Comparison of ENCODE assay signal across 8 mouse cellular contexts in genomic region chr2:77945596-77946485, GRCm38 (mm10). TPM values are rescaled to one million over a fixed set of nuclear protein-coding genes. Genes with fewer than 3 reads are reported as not detected.
DNase-seq lines count a peak whose midpoint lies in the region; ATAC-seq and TF ChIP-seq lines count a peak whose summit lies in the region.

Cwc22 (minus strand) TSS chr2:77946375.

- H3K27ac ChIP-seq in heart, embryonic 11.5 days (ENCODE audit: low read depth, low read length), result peak within 1 kb of the TSS; percentile 73
- peak within 1 kb of the TSS; percentile 66; the same call in 1 of the 2 replicates for H3K27ac ChIP-seq in kidney, embryonic 16.5 days (ENCODE audit: low read length)
- H3K27ac ChIP-seq in liver, adult 2 months (replicated peaks; ENCODE audit: insufficient read depth, low read depth, low read length), result peak within 1 kb of the TSS; percentile 88

- peak within 1 kb of the TSS; percentile 90 for H3K4me3 ChIP-seq in C2C12 (ENCODE audit: insufficient read depth, poor library complexity, severe bottlenecking)
- peak within 1 kb of the TSS; percentile 61 for H3K4me3 ChIP-seq in erythroblast, embryonic 14.5 days (replicated peaks)
- H3K4me3 ChIP-seq in heart, embryonic 11.5 days (ENCODE audit: low read depth, low read length), result peak within 1 kb of the TSS; percentile 87
- peak within 1 kb of the TSS; percentile 80 for H3K4me3 ChIP-seq in kidney, embryonic 16.5 days (ENCODE audit: low read length)
- peak within 1 kb of the TSS; percentile 98 for H3K4me3 ChIP-seq in liver, adult 2 months (ENCODE audit: insufficient read depth, low read depth, low read length)
- peak within 1 kb of the TSS; percentile 88 for H3K4me3 ChIP-seq in myocyte

- peak within 1 kb of the TSS; percentile 88 for H3K4me2 ChIP-seq in heart, embryonic 11.5 days
- peak within 1 kb of the TSS; percentile 79 for H3K4me2 ChIP-seq in kidney, embryonic 16.5 days (replicated peaks; ENCODE audit: low read depth, low read length)
- H3K4me2 ChIP-seq in myocyte (ENCODE audit: low read depth), result peak within 1 kb of the TSS; percentile 87

- DNase-seq in brain, embryonic 14.5 days (ENCODE audit: low read depth), result peak; percentile 97
- peak; percentile 91 for DNase-seq in liver, adult 2 months (ENCODE audit: extremely low read depth, low read depth, low spot score)
- peak; percentile 96 for DNase-seq in splenic B cell, adult 2 months (ENCODE audit: low read depth, low spot score)

- peaks cover 44% of the 10 kb centered on the region for H3K79me3 ChIP-seq in C2C12 (ENCODE audit: low read depth)

- H3K36me3 ChIP-seq in C2C12 (ENCODE audit: control insufficient read depth, insufficient read depth), result peaks cover 15% of the 10 kb centered on the region
- H3K36me3 ChIP-seq in erythroblast, embryonic 14.5 days (ENCODE audit: control insufficient read depth), result peaks cover 22% of the 10 kb centered on the region
- no peaks in the 10 kb centered on the region for H3K36me3 ChIP-seq in heart, embryonic 11.5 days (ENCODE audit: control insufficient read depth, insufficient read depth, low read length)
- no peaks in the 10 kb centered on the region for H3K36me3 ChIP-seq in kidney, embryonic 16.5 days (ENCODE audit: insufficient read depth, low read length)
- H3K36me3 ChIP-seq in liver, adult 2 months (ENCODE audit: control insufficient read depth, insufficient read depth, low read length), result no peaks in the 10 kb centered on the region
- H3K36me3 ChIP-seq in myocyte (ENCODE audit: control insufficient read depth, insufficient read depth), result peaks cover 3% of the 10 kb centered on the region
- H3K36me3 ChIP-seq in splenic B cell, adult 2 months (ENCODE audit: control insufficient read depth, insufficient read depth, low read length, poor library complexity, severe bottlenecking), result no peaks in the 10 kb centered on the region

- H3K4me1 ChIP-seq in erythroblast, embryonic 14.5 days (ENCODE audit: control insufficient read depth), result peaks cover 42% of the 10 kb centered on the region
- H3K4me1 ChIP-seq in heart, embryonic 11.5 days (ENCODE audit: control insufficient read depth, insufficient read depth, low read length), result peaks cover 6% of the 10 kb centered on the region
- peaks cover 9% of the 10 kb centered on the region; the same call in 1 of the 2 replicates for H3K4me1 ChIP-seq in kidney, embryonic 16.5 days (ENCODE audit: insufficient read depth, low read length)
- H3K4me1 ChIP-seq in liver, adult 2 months (ENCODE audit: control insufficient read depth, insufficient read depth, low read length), result peaks cover 2% of the 10 kb centered on the region; the same call in 1 of the 2 replicates

- peak within 1 kb of the TSS; percentile 86 for H3K9ac ChIP-seq in heart, embryonic 11.5 days (ENCODE audit: low read depth, low read length)
- peak within 1 kb of the TSS; percentile 95 for H3K9ac ChIP-seq in kidney, embryonic 16.5 days (replicated peaks; ENCODE audit: low read length)
- H3K9ac ChIP-seq in liver, adult 2 months (ENCODE audit: low read depth, low read length), result peak within 1 kb of the TSS; percentile 98

- TF ChIP-seq POLR2A in brain, embryonic 14.5 days (IDR thresholded peaks at IDR 0.05; ENCODE audit: borderline replicate concordance, extremely low read depth, insufficient read depth, insufficient read length, poor library complexity, severe bottlenecking), result 0 out of 2 replicates have a peak, but pooled peaks have one; percentile 30
- TF ChIP-seq POLR2A in liver, adult 2 months (IDR thresholded peaks at IDR 0.05; ENCODE audit: extremely low read depth, insufficient read depth, low read length), result no peak
- TF ChIP-seq POLR2A in myocyte (IDR thresholded peaks at IDR 0.05; ENCODE audit: insufficient read length, low read depth), result peak; percentile 17

- WGBS in heart, embryonic 11.5 days (ENCODE audit: insufficient replicate concordance), result under 1% methylated on average over 55 of the region's 55 CpGs
- under 1% methylated on average over 54 of the region's 55 CpGs for WGBS in kidney, embryonic 16.5 days
- under 1% methylated on average over 55 of the region's 55 CpGs for WGBS in liver, adult 2 months

- TF ChIP-seq CTCF in C2C12 (IDR thresholded peaks at IDR 0.05; ENCODE audit: control insufficient read depth, insufficient read depth, insufficient read length), result no peak
- no peak for TF ChIP-seq CTCF in brain, embryonic 14.5 days (IDR thresholded peaks at IDR 0.05; ENCODE audit: borderline replicate concordance, extremely low read depth, insufficient read depth, insufficient read length)
- no peak for TF ChIP-seq CTCF in liver, adult 2 months (IDR thresholded peaks at IDR 0.05; ENCODE audit: low read depth, low read length)

- no peaks in the 10 kb centered on the region for H3K27me3 ChIP-seq in C2C12 (ENCODE audit: control insufficient read depth, insufficient read depth, insufficient read length)
- peaks cover 4% of the 10 kb centered on the region; the same call in 1 of the 2 replicates for H3K27me3 ChIP-seq in erythroblast, embryonic 14.5 days (ENCODE audit: control insufficient read depth)
- H3K27me3 ChIP-seq in heart, embryonic 11.5 days (ENCODE audit: control insufficient read depth, insufficient read depth, low read length), result no peaks in the 10 kb centered on the region
- H3K27me3 ChIP-seq in kidney, embryonic 16.5 days (ENCODE audit: insufficient read depth, low read length), result no peaks in the 10 kb centered on the region
- H3K27me3 ChIP-seq in liver, adult 2 months (ENCODE audit: control insufficient read depth, insufficient read depth, low read length), result no peaks in the 10 kb centered on the region
- H3K27me3 ChIP-seq in myocyte (ENCODE audit: control insufficient read depth, insufficient read depth, insufficient read length), result no peaks in the 10 kb centered on the region
- H3K27me3 ChIP-seq in splenic B cell, adult 2 months (ENCODE audit: control insufficient read depth, insufficient read depth, low read length, poor library complexity, severe bottlenecking), result no peaks in the 10 kb centered on the region

- H3K79me2 ChIP-seq in C2C12 (ENCODE audit: control insufficient read depth, insufficient read depth) (peaks cover 51% of the 10 kb centered on the region), myocyte (ENCODE audit: control insufficient read depth, insufficient read depth) (peaks cover 46% of the 10 kb centered on the region)
- H3K79me2 ChIP-seq in liver, adult 2 months (ENCODE audit: control insufficient read depth, insufficient read depth, low read length), result peaks cover 20% of the 10 kb centered on the region; the same call in 1 of the 2 replicates

- peak; percentile 88 for ATAC-seq in heart, embryonic 11.5 days (replicated peaks; ENCODE audit: insufficient number of reproducible peaks, low FRiP score, low TSS enrichment)
- peak; percentile 89 for ATAC-seq in kidney, embryonic 16.5 days (ENCODE audit: low FRiP score, low TSS enrichment)

- peaks cover 5% of the 10 kb centered on the region; the same call in 1 of the 2 replicates for H3K9me3 ChIP-seq in erythroblast, embryonic 14.5 days (ENCODE audit: control insufficient read depth, low read length)
- H3K9me3 ChIP-seq in heart, embryonic 11.5 days (replicated peaks; ENCODE audit: control insufficient read depth, low read length), result no peaks in the 10 kb centered on the region
- H3K9me3 ChIP-seq in kidney, embryonic 16.5 days (ENCODE audit: low read length), result peaks cover 3% of the 10 kb centered on the region; the same call in 1 of the 2 replicates

- H3ac ChIP-seq in C2C12 (ENCODE audit: control insufficient read depth, insufficient read length, low read depth) (peak within 1 kb of the TSS; percentile 98), myocyte (ENCODE audit: control insufficient read depth, insufficient read length) (peak within 1 kb of the TSS; percentile 69)

TF ChIP-seq in C2C12, 6 proteins besides CTCF, POLR2A, EP300 and RAD21:
- no peak for TF ChIP-seq MYOG (IDR thresholded peaks at IDR 0.05; ENCODE audit: control insufficient read depth, extremely low read depth, insufficient read length)
- no peak for TF ChIP-seq FOSL1 (IDR thresholded peaks at IDR 0.05; ENCODE audit: insufficient read depth, low read length, poor library complexity, severe bottlenecking)
- TF ChIP-seq MYOD1 (IDR thresholded peaks at IDR 0.05; ENCODE audit: control insufficient read depth, insufficient read length, low read depth), result no peak
- no peak for TF ChIP-seq CEBPB (IDR thresholded peaks at IDR 0.05; ENCODE audit: low read depth)
- no peak for TF ChIP-seq USF1 (IDR thresholded peaks at IDR 0.05; ENCODE audit: low read depth)
- TF ChIP-seq MAX (IDR thresholded peaks at IDR 0.05), result no peak

TF ChIP-seq in myocyte, 11 proteins besides CTCF, POLR2A, EP300 and RAD21:
- TF ChIP-seq USF1 (IDR thresholded peaks at IDR 0.05; ENCODE audit: low read depth) (no peak), CEBPB (IDR thresholded peaks at IDR 0.05; ENCODE audit: insufficient read depth, poor library complexity, severe bottlenecking) (no peak), TCF12 (IDR thresholded peaks at IDR 0.05; ENCODE audit: insufficient read depth, poor library complexity, severe bottlenecking) (no peak), E2F4 (IDR thresholded peaks at IDR 0.05; ENCODE audit: insufficient read depth) (no peak), TCF3 (IDR thresholded peaks at IDR 0.05; ENCODE audit: insufficient read length, low read depth) (no peak), POLR2AphosphoS2 (IDR thresholded peaks at IDR 0.05; ENCODE audit: insufficient read length, low read depth) (no peak), MYOD1 (IDR thresholded peaks at IDR 0.05; ENCODE audit: control insufficient read depth in 1 of 3, insufficient read length in 2 of 3, low read depth in 2 of 3) (no peak), REST (IDR thresholded peaks at IDR 0.05; ENCODE audit: insufficient read depth, insufficient read length) (no peak), MAX (IDR thresholded peaks at IDR 0.05; ENCODE audit: low read depth) (no peak), SRF (IDR thresholded peaks at IDR 0.05; ENCODE audit: control insufficient read depth, insufficient read length, low read depth) (no peak), MYOG (IDR thresholded peaks at IDR 0.05; ENCODE audit: control insufficient read depth in 1 of 3, insufficient read depth in 1 of 3, insufficient read length in 2 of 3, low read depth in 2 of 3) (no peak)

RNA-seq across cellular contexts. Expression of gene Cwc22, which starts in this region (rescaled TPM):
- polyA plus RNA-seq in C2C12 (2012; fragmentation: generic; extraction: Trizol) (8.5 TPM), myocyte (2012; fragmentation: generic; extraction: Trizol) (8.3 TPM)
- 18.0 and 24.1 TPM in 2 replicates for polyA plus RNA-seq in brain, embryonic 14.5 days (2012; rRNA removed)
- polyA plus RNA-seq in erythroblast, embryonic 14.5 days (2012), result 4.9 and 5.0 TPM in 2 replicates
- polyA plus RNA-seq in heart, embryonic 11.5 days (2014; fragmentation: Nextera tagmentation; extraction: Ambion mirVana), result 22.2 and 23.8 TPM in 2 replicates
- 32.8 and 37.7 TPM in 2 replicates for polyA plus RNA-seq in kidney, embryonic 16.5 days (2015; fragmentation: Nextera tagmentation; extraction: Ambion mirVana)
- 10.6 and 11.1 TPM in 2 replicates for total RNA-seq in liver, adult 2 months (2014; rRNA removed)
- polyA plus RNA-seq in liver, adult 2 months (2012; rRNA removed), result 2.5 and 3.4 TPM in 2 replicates

Comparison
In these comparisons a context has a peak if more than half of its experiments do, and no peak if none do; other contexts are left out.
1. Peak in every context shown above with its lines: DNase-seq, ATAC-seq, H3K4me3 ChIP-seq and H3K27ac ChIP-seq.